Mouse (Mus musculus): ENCODE measurements at regions not wholly inside any gene's neighbourhood (a gene's known extent, or its start where the extent isn't known, plus 50 kb on each side); places are given as distances from the start of the nearest gene placed in this dataset.

GRCm38 (mm10) chr7:111182319-111182718, 99.5 kb upstream of the Eif4g2 start:
- TF ChIP-seq CTCF (IDR thresholded peaks at IDR 0.05; ENCODE audit: low read depth, low read length) (peak; percentile 55; the same call in 1 of the 2 replicates), GATA1 (IDR thresholded peaks at IDR 0.05; ENCODE audit: borderline replicate concordance, low read length) (no peak), TAL1 (conservative IDR thresholded peaks at IDR 0.05; ENCODE audit: low read depth, low read length) (no peak)

Measured in G1E (cell line).